Mouse (Mus musculus) forebrain, postnatal 0 days (tissue): Measurements from ENCODE around the gene Auts2. TPM values are rescaled to one million over a fixed set of nuclear protein-coding genes. Genes with fewer than 3 reads are reported as not detected.

Experiments used
- ATAC-seq: fragments of 200-750 bp; cut with Nextera tagmentation; 2 replicates; pipeline ENCODE4 v1.8.0; 2017; ENCODE audit warnings: mild to moderate bottlenecking, moderate library complexity
- DNase-seq: peaks from one replicate; pipeline ENCODE4 v3.0.0-alpha.2; 2015
- H3K27ac ChIP-seq: fragments of 300-500 bp; sonication (generic); 2 replicates; pipeline ENCODE4 v1.5.1; 2014; ENCODE audit warnings: low read depth, mild to moderate bottlenecking, antibody characterized with exemption, low read length, moderate library complexity, mixed read lengths
- H3K27me3 ChIP-seq: fragments of 300-500 bp; sonication (generic); 2 replicates; pipeline ENCODE4 v1.6.1; 2014; ENCODE audit warnings: mild to moderate bottlenecking, low read length, mixed read lengths; ENCODE audit not compliant: insufficient read depth
- H3K36me3 ChIP-seq: fragments of 300-500 bp; sonication (generic); 2 replicates; pipeline ENCODE4 v1.6.1; 2014; ENCODE audit warnings: mild to moderate bottlenecking, moderate library complexity; ENCODE audit not compliant: insufficient read depth
- H3K4me1 ChIP-seq: fragments of 300-500 bp; sonication (generic); 2 replicates; pipeline ENCODE4 v1.6.1; 2014; ENCODE audit warnings: antibody characterized with exemption; ENCODE audit not compliant: insufficient read depth
- H3K4me2 ChIP-seq: fragments of 300-500 bp; sonication (generic); 2 replicates; pipeline ENCODE4 v1.6.1; 2014; ENCODE audit warnings: low read depth, mild to moderate bottlenecking, moderate library complexity
- H3K4me3 ChIP-seq: fragments of 300-500 bp; sonication (generic); 2 replicates; pipeline ENCODE4 v1.5.1; 2014; ENCODE audit warnings: low read depth, low read length, mixed read lengths
- H3K9ac ChIP-seq: fragments of 300-500 bp; sonication (generic); 2 replicates; pipeline ENCODE4 v1.6.1; 2014; ENCODE audit warnings: mild to moderate bottlenecking
- H3K9me3 ChIP-seq: fragments of 300-500 bp; sonication (generic); 2 replicates; pipeline ENCODE4 v1.6.1; 2016; ENCODE audit warnings: low read length
- CTCF ChIP-seq: sonication (generic); IDR thresholded peaks from 2 replicates; pipeline ENCODE4 v1.5.1; 2016; ENCODE audit warnings: antibody characterized with exemption, control low read depth, low read depth
- WGBS: fragments of 180-500 bp; shearing (Covaris S2); extraction: QIAGEN DNeasy Blood & Tissue Kit; methylation state at CpG from one replicate; pipeline ENCODE4 v1.1.7; 2014; 5-methylcytosine and 5-hydroxymethylcytosine counted together
- polyA plus RNA-seq: library from polyadenylated mRNA; unstranded; fragments of >200 nt; fragmentation: Nextera tagmentation; extraction: Ambion mirVana; gene quantifications from 2 replicates; pipeline ENCODE4 v1.2.1, GENCODE M21; 2015
- total RNA-seq: library from RNA; depleted of rRNA; stranded (reverse); fragments of >200 nt; gene quantifications from 2 replicates; pipeline ENCODE4 v1.2.3, GENCODE M21; 2014

Gene Auts2
- total and polyA plus RNA-seq, 2 experiments from 2014 or later, result 40.9 to 66.2 TPM

GRCm38 (mm10) chr5:132088585-132088984 lies 454.6 kb downstream of the Auts2 start:
- no peaks in the 10 kb centered on the region for H3K9me3 ChIP-seq
- H3K36me3 ChIP-seq, result no peaks in the 10 kb centered on the region
- 36% methylated on average over 3 of the region's 3 CpGs for WGBS
- peak; percentile 36 for DNase-seq
- H3K4me2 ChIP-seq, result no peak overlapping the region
- no peak overlapping the region for H3K9ac ChIP-seq
- peak; percentile 38 for TF ChIP-seq CTCF
- no peaks in the 10 kb centered on the region for H3K27me3 ChIP-seq
- no peak overlapping the region for H3K4me3 ChIP-seq
- no peak overlapping the region for H3K27ac ChIP-seq
- no peak for ATAC-seq
- H3K4me1 ChIP-seq, result peaks cover 3% of the 10 kb centered on the region

- no peak overlapping the region for H3K4me3 ChIP-seq
- H3K4me1 ChIP-seq, result peaks cover 3% of the 10 kb centered on the region
- H3K9me3 ChIP-seq, result no peaks in the 10 kb centered on the region
- H3K36me3 ChIP-seq, result no peaks in the 10 kb centered on the region
- DNase-seq (no peak), ATAC-seq (no peak)
- H3K4me2 ChIP-seq, result no peak overlapping the region
- no peak overlapping the region for H3K9ac ChIP-seq
- no peak overlapping the region for H3K27ac ChIP-seq
- H3K27me3 ChIP-seq, result no peaks in the 10 kb centered on the region
- no peak for TF ChIP-seq CTCF
- 28% methylated on average over 8 of the region's 8 CpGs for WGBS
Measured at GRCm38 (mm10) chr5:132083753-132084326, 459.3 kb downstream of the Auts2 start.

DNA sequence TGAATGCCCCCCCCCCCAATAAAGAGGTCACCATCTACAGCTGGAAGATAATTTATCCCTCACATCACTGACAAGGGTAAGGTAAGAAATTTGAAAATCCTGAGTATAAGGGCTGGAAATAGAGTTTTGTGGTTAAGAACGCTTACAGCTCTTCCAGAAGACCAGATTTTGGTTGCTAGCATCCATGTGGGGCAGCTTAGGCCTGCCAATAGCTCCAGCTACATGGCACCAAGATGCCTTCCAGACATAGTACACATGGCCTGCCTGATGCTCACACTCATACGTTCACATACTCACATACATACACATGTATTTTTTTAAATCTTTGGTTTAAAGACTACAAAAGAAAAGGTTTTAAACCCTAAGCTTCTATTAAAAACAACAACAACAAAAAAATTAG lies 467.2 kb downstream of the Auts2 start:
- ATAC-seq, result peak; percentile 46; the same call in 1 of the 2 replicates
- no peak overlapping the region for H3K27ac ChIP-seq
- no peak overlapping the region for H3K4me3 ChIP-seq
- no peaks in the 10 kb centered on the region for H3K36me3 ChIP-seq
- H3K9ac ChIP-seq, result no peak overlapping the region
- H3K4me1 ChIP-seq, result peaks cover 14% of the 10 kb centered on the region; the same call in 1 of the 2 replicates
- H3K4me2 ChIP-seq, result no peak overlapping the region
- TF ChIP-seq CTCF, result no peak
- no peaks in the 10 kb centered on the region for H3K9me3 ChIP-seq
- peak; percentile 70 for DNase-seq
- H3K27me3 ChIP-seq, result no peaks in the 10 kb centered on the region
- 51% methylated on average over 2 of the region's 2 CpGs for WGBS

DNA sequence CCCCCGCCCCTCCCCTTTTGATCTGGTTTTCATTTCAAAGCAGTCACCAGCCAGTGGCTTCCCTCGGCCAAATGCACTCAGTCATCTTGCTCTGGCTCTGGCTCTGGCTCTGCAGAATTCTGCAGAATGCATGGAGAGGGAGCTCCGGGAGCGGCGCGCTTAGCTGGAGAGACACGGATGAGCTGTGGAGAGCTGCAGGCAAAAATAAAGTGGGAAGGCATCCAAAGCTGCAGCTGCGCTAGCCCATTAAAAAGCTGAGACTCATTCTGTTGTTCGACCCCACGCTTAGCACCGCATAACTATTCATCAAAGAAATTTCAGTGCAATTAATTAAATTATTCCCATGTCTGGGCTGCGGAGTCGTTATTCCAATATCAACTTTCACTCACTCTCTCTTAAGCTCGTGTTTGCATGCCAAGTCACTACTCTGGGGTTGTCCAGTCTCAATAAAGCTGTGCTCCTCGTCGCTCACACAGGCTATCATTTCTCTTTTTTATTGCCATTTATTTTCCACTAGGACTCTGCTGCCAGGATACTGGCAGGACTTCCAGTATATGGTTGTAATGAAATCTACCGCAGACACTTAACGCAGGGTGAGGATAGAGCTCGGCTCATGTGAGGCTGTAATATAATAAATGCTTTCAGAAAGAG lies 468.3 kb downstream of the Auts2 start:
- Histone ChIP-seq H3K4me1 (peaks cover 14% of the 10 kb centered on the region; the same call in 1 of the 2 replicates), H3K4me2 (peak overlapping the region; percentile 42), H3K27me3 (no peaks in the 10 kb centered on the region), H3K4me3 (0 out of 2 replicates have a peak overlapping the region, but pooled peaks have one; percentile 2), H3K27ac (peak overlapping the region; percentile 47), H3K9me3 (no peaks in the 10 kb centered on the region), H3K36me3 (no peaks in the 10 kb centered on the region), H3K9ac (no peak overlapping the region)
- 5% methylated on average over 19 of the region's 19 CpGs for WGBS
- ATAC-seq, result peak; percentile 92
- DNase-seq, result peak; percentile 86
- TF ChIP-seq CTCF, result 0 out of 2 replicates have a peak, but pooled peaks have one; percentile 4

DNA sequence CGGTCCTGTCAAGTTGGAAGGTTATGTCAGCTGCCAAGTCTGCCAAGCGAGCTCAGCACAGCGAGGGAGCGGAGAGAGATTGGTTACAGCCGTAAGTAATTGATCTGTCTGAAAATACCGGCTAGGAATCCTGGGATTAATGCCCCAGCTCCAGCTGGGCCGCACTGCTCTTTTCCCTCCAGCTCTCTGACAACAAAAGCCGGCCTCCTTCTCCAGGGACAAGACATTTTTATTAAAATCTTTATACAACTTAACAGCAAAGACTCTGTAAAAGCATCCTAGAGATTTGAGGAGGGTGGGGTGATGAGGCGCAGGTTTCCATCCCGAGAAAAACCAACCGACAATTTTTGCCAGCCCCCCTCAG lies 468.8 kb downstream of the Auts2 start:
- DNase-seq (peak; percentile 45), ATAC-seq (peak; percentile 40; the same call in 1 of the 2 replicates)
- Histone ChIP-seq H3K9me3 (no peaks in the 10 kb centered on the region), H3K4me2 (peak overlapping the region; percentile 42), H3K27me3 (no peaks in the 10 kb centered on the region), H3K36me3 (no peaks in the 10 kb centered on the region), H3K9ac (no peak overlapping the region), H3K27ac (peak overlapping the region; percentile 47), H3K4me1 (peaks cover 14% of the 10 kb centered on the region; the same call in 1 of the 2 replicates), H3K4me3 (0 out of 2 replicates have a peak overlapping the region, but pooled peaks have one; percentile 2)
- TF ChIP-seq CTCF, result no peak
- 7% methylated on average over 11 of the region's 11 CpGs for WGBS

- H3K27ac ChIP-seq, result no peak overlapping the region
- H3K27me3 ChIP-seq, result no peaks in the 10 kb centered on the region
- 24% methylated on average over 10 of the region's 10 CpGs for WGBS
- no peaks in the 10 kb centered on the region for H3K9me3 ChIP-seq
- no peak overlapping the region for H3K9ac ChIP-seq
- peaks cover 14% of the 10 kb centered on the region; the same call in 1 of the 2 replicates for H3K4me1 ChIP-seq
- peak overlapping the region; percentile 42 for H3K4me2 ChIP-seq
- H3K4me3 ChIP-seq, result no peak overlapping the region
- DNase-seq, result no peak
- no peak for ATAC-seq
- no peaks in the 10 kb centered on the region for H3K36me3 ChIP-seq
- no peak for TF ChIP-seq CTCF
Measured at GRCm38 (mm10) chr5:132073677-132074359, 469.3 kb downstream of the Auts2 start.

DNA sequence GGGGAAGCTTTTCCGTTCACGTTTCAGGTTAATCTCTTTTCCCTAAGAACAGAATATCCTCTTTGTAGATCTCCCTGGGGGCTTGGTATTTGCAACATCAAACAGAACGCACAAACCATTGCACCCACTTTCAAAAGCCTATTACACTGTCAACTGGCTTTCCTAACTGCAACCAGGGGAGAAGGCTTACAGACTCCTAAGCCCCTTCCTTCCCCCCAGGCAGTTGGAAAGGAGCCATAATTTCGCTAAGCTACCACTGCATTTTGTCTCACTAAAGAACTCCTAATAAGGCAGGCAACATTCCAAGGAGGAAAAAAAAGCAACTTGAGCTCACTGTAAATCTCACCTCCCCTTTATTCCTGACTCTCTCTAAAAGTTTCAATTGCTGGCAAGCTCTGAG lies 470.8 kb downstream of the Auts2 start:
- Histone ChIP-seq H3K9me3 (no peaks in the 10 kb centered on the region), H3K27ac (no peak overlapping the region), H3K4me3 (no peak overlapping the region), H3K4me1 (peaks cover 14% of the 10 kb centered on the region; the same call in 1 of the 2 replicates), H3K9ac (no peak overlapping the region), H3K36me3 (no peaks in the 10 kb centered on the region), H3K27me3 (no peaks in the 10 kb centered on the region), H3K4me2 (no peak overlapping the region)
- TF ChIP-seq CTCF, result no peak
- 8% methylated on average over 4 of the region's 4 CpGs for WGBS
- no peak for ATAC-seq
- peak; percentile 36 for DNase-seq
